Mouse (Mus musculus) central nervous system, embryonic 11.5 days (tissue): Measurements from ENCODE around the gene Klhl15. TPM values are rescaled to one million over a fixed set of nuclear protein-coding genes. Genes with fewer than 3 reads are reported as not detected.

Experiments
- polyA plus RNA-seq: library from polyadenylated mRNA; depleted of rRNA; stranded (reverse); fragments of >200 nt; gene quantifications from 2 replicates; pipeline ENCODE4 v1.2.3, GENCODE M21; 2012; rRNA removed

Klhl15 gene
- 5.5 and 5.9 TPM in 2 replicates for polyA plus RNA-seq

GRCm38 (mm10) chrX:94234532-94235189 lies at the start of gene Klhl15:
Klhl15 (plus strand) TSS chrX:94234599.

DNA sequence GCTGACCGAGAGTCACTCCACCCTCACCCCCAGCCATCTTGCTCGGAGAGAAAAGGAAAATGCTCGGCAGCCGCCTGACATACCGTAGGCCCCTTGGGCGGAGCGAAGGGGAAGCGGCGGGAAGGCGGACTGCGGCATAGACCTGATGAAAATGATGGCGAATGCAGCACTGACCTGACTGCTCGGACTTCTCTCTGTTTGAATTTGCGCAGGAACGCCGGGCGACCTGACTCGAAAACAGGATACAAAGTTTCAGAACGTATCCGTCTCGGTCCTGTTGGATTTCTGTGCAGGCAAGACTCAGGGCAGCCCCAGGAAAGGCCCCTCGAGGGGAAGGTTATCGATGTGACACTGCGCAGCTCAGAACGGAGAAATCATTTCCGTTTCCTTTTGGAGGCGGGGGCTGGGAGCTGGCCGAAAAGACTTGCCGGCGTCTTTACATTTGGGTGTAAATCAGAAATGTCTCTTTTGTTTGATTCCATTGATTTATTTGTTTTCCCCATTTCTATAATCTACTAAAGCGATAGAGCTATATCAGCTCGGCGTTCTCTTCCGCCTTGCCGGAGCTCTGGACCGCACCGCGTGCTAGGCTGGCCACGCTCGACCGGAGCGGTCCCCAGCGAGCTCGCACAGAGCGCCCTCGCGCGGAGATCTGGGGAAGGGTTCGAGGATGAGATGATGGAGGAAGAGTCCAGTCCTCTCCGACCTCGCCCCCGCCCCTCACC lies 21.6 kb upstream of the Klhl15 start, which contains the start of gene Eif2s3x:
TSS of gene Eif2s3x (minus strand) at position 266 of the 725 bp plus-strand sequence.

Other genes starting within 250 kb of the Klhl15 start
- 13.3 and 19.7 TPM in 2 replicates for gene Zfx, start 110.9 kb upstream of the Klhl15 start, polyA plus RNA-seq
- 109 and 165 TPM in 2 replicates for gene Eif2s3x, start 21.7 kb upstream of the Klhl15 start, polyA plus RNA-seq
- gene Fam90a1b, start 132.2 kb downstream of the Klhl15 start, polyA plus RNA-seq = 0.05 and 0.10 TPM in 2 replicates
- gene Apoo, start 132.5 kb downstream of the Klhl15 start, polyA plus RNA-seq = 16.1 and 35.3 TPM in 2 replicates